Mouse (Mus musculus): ENCODE measurements at regions not wholly inside any gene's neighbourhood (a gene's known extent, or its start where the extent isn't known, plus 50 kb on each side); places are given as distances from the start of the nearest gene placed in this dataset.

GRCm38 (mm10) chr17:84110945-84111344 lies 76.8 kb downstream of the Zfp36l2 start:
- 77% methylated on average over 9 of the region's 9 CpGs for WGBS
- Histone ChIP-seq H3K27me3 (replicated peaks; ENCODE audit: control insufficient read depth, insufficient read depth, low read length) (no peaks in the 10 kb centered on the region), H3K9me3 (ENCODE audit: control insufficient read depth, low read length) (no peaks in the 10 kb centered on the region), H3K27ac (ENCODE audit: low read length) (0 out of 2 replicates have a peak overlapping the region, but pooled peaks have one; percentile 2), H3K9ac (ENCODE audit: low read depth, low read length) (no peak overlapping the region; the same call in 1 of the 2 replicates), H3K36me3 (ENCODE audit: control insufficient read depth, insufficient read depth, low read length) (no peaks in the 10 kb centered on the region), H3K4me3 (ENCODE audit: low read length) (no peak overlapping the region), H3K4me2 (ENCODE audit: low read depth, low read length) (no peak overlapping the region), H3K4me1 (ENCODE audit: control insufficient read depth, insufficient read depth, low read length) (peaks cover 20% of the 10 kb centered on the region)
- ATAC-seq, result no peak

- H3K9me3 ChIP-seq (ENCODE audit: control insufficient read depth, low read length), result no peaks in the 10 kb centered on the region
- ATAC-seq, result no peak
- H3K27ac ChIP-seq (ENCODE audit: low read length), result no peak overlapping the region
- peaks cover 18% of the 10 kb centered on the region for H3K4me1 ChIP-seq (ENCODE audit: control insufficient read depth, insufficient read depth, low read length)
- WGBS, result 65% methylated on average over 9 of the region's 9 CpGs
- H3K36me3 ChIP-seq (ENCODE audit: control insufficient read depth, insufficient read depth, low read length), result no peaks in the 10 kb centered on the region
- H3K4me3 ChIP-seq (ENCODE audit: low read length), result no peak overlapping the region
- H3K4me2 ChIP-seq (ENCODE audit: low read depth, low read length), result no peak overlapping the region
- H3K27me3 ChIP-seq (replicated peaks; ENCODE audit: control insufficient read depth, insufficient read depth, low read length), result no peaks in the 10 kb centered on the region
- H3K9ac ChIP-seq (ENCODE audit: low read depth, low read length), result no peak overlapping the region
Measured at GRCm38 (mm10) chr17:84110000-84110695, 77.6 kb downstream of the Zfp36l2 start.

GRCm38 (mm10) chr17:84107946-84108686 lies 79.6 kb downstream of the Zfp36l2 start:
- Histone ChIP-seq H3K4me2 (ENCODE audit: low read depth, low read length) (no peak overlapping the region), H3K4me3 (ENCODE audit: low read length) (no peak overlapping the region), H3K27me3 (replicated peaks; ENCODE audit: control insufficient read depth, insufficient read depth, low read length) (no peaks in the 10 kb centered on the region), H3K36me3 (ENCODE audit: control insufficient read depth, insufficient read depth, low read length) (no peaks in the 10 kb centered on the region), H3K4me1 (ENCODE audit: control insufficient read depth, insufficient read depth, low read length) (peaks cover 16% of the 10 kb centered on the region), H3K27ac (ENCODE audit: low read length) (peak overlapping the region; percentile 28; the same call in 1 of the 2 replicates), H3K9me3 (ENCODE audit: control insufficient read depth, low read length) (no peaks in the 10 kb centered on the region), H3K9ac (ENCODE audit: low read depth, low read length) (no peak overlapping the region; the same call in 1 of the 2 replicates)
- no peak for ATAC-seq
- 82% methylated on average over 8 of the region's 8 CpGs for WGBS

- WGBS, result 83% methylated on average over 3 of the region's 3 CpGs
- no peak overlapping the region for H3K4me2 ChIP-seq (ENCODE audit: low read depth, low read length)
- no peak overlapping the region for H3K9ac ChIP-seq (ENCODE audit: low read depth, low read length)
- H3K4me3 ChIP-seq (ENCODE audit: low read length), result no peak overlapping the region
- no peaks in the 10 kb centered on the region for H3K27me3 ChIP-seq (replicated peaks; ENCODE audit: control insufficient read depth, insufficient read depth, low read length)
- no peak for ATAC-seq
- H3K27ac ChIP-seq (ENCODE audit: low read length), result no peak overlapping the region
- no peaks in the 10 kb centered on the region for H3K36me3 ChIP-seq (ENCODE audit: control insufficient read depth, insufficient read depth, low read length)
- peaks cover 13% of the 10 kb centered on the region for H3K4me1 ChIP-seq (ENCODE audit: control insufficient read depth, insufficient read depth, low read length)
- H3K9me3 ChIP-seq (ENCODE audit: control insufficient read depth, low read length), result no peaks in the 10 kb centered on the region
Measured at GRCm38 (mm10) chr17:84107497-84107896, 80.2 kb downstream of the Zfp36l2 start.

GRCm38 (mm10) chr17:84104242-84104641 lies 83.5 kb downstream of the Zfp36l2 start:
- 0 out of 2 replicates have a peak, but pooled peaks have one; percentile 28 for ATAC-seq
- H3K27me3 ChIP-seq (replicated peaks; ENCODE audit: control insufficient read depth, insufficient read depth, low read length), result no peaks in the 10 kb centered on the region
- no peak overlapping the region for H3K9ac ChIP-seq (ENCODE audit: low read depth, low read length)
- no peak overlapping the region for H3K4me3 ChIP-seq (ENCODE audit: low read length)
- no peaks in the 10 kb centered on the region for H3K36me3 ChIP-seq (ENCODE audit: control insufficient read depth, insufficient read depth, low read length)
- H3K27ac ChIP-seq (ENCODE audit: low read length), result no peak overlapping the region
- H3K4me1 ChIP-seq (ENCODE audit: control insufficient read depth, insufficient read depth, low read length), result peaks cover 10% of the 10 kb centered on the region; the same call in 1 of the 2 replicates
- H3K4me2 ChIP-seq (ENCODE audit: low read depth, low read length), result no peak overlapping the region
- H3K9me3 ChIP-seq (ENCODE audit: control insufficient read depth, low read length), result no peaks in the 10 kb centered on the region
- WGBS, result 72% methylated on average over 7 of the region's 7 CpGs

GRCm38 (mm10) chr17:84103344-84103743 lies 84.4 kb downstream of the Zfp36l2 start:
- ATAC-seq, result no peak
- Histone ChIP-seq H3K27ac (ENCODE audit: low read length) (no peak overlapping the region), H3K36me3 (ENCODE audit: control insufficient read depth, insufficient read depth, low read length) (no peaks in the 10 kb centered on the region), H3K4me3 (ENCODE audit: low read length) (no peak overlapping the region), H3K4me2 (ENCODE audit: low read depth, low read length) (no peak overlapping the region), H3K4me1 (ENCODE audit: control insufficient read depth, insufficient read depth, low read length) (peaks cover 10% of the 10 kb centered on the region; the same call in 1 of the 2 replicates), H3K27me3 (replicated peaks; ENCODE audit: control insufficient read depth, insufficient read depth, low read length) (no peaks in the 10 kb centered on the region), H3K9me3 (ENCODE audit: control insufficient read depth, low read length) (no peaks in the 10 kb centered on the region), H3K9ac (ENCODE audit: low read depth, low read length) (no peak overlapping the region)
- WGBS, result 72% methylated on average over 7 of the region's 7 CpGs

- H3K27ac ChIP-seq (ENCODE audit: low read length), result no peak overlapping the region
- no peak overlapping the region for H3K4me2 ChIP-seq (ENCODE audit: low read depth, low read length)
- H3K4me1 ChIP-seq (ENCODE audit: control insufficient read depth, insufficient read depth, low read length), result peaks cover 19% of the 10 kb centered on the region
- 75% methylated on average over 1 of the region's 1 CpGs for WGBS
- no peaks in the 10 kb centered on the region for H3K36me3 ChIP-seq (ENCODE audit: control insufficient read depth, insufficient read depth, low read length)
- no peak overlapping the region for H3K9ac ChIP-seq (ENCODE audit: low read depth, low read length)
- no peak overlapping the region for H3K4me3 ChIP-seq (ENCODE audit: low read length)
- H3K27me3 ChIP-seq (replicated peaks; ENCODE audit: control insufficient read depth, insufficient read depth, low read length), result no peaks in the 10 kb centered on the region
- no peak for ATAC-seq
- H3K9me3 ChIP-seq (ENCODE audit: control insufficient read depth, low read length), result no peaks in the 10 kb centered on the region
Measured at GRCm38 (mm10) chr17:84101652-84102051, 86.1 kb downstream of the Zfp36l2 start.

GRCm38 (mm10) chr17:84100523-84100922 lies 87.2 kb downstream of the Zfp36l2 start:
- H3K9me3 ChIP-seq (ENCODE audit: control insufficient read depth, low read length), result no peaks in the 10 kb centered on the region
- H3K27ac ChIP-seq (ENCODE audit: low read length), result no peak overlapping the region
- H3K36me3 ChIP-seq (ENCODE audit: control insufficient read depth, insufficient read depth, low read length), result no peaks in the 10 kb centered on the region
- H3K4me1 ChIP-seq (ENCODE audit: control insufficient read depth, insufficient read depth, low read length), result peaks cover 26% of the 10 kb centered on the region
- no peak overlapping the region for H3K4me3 ChIP-seq (ENCODE audit: low read length)
- WGBS, result 47% methylated on average over 10 of the region's 10 CpGs
- no peak for ATAC-seq
- H3K27me3 ChIP-seq (replicated peaks; ENCODE audit: control insufficient read depth, insufficient read depth, low read length), result no peaks in the 10 kb centered on the region
- peak overlapping the region; percentile 10; the same call in 1 of the 2 replicates for H3K9ac ChIP-seq (ENCODE audit: low read depth, low read length)
- no peak overlapping the region for H3K4me2 ChIP-seq (ENCODE audit: low read depth, low read length)

- Histone ChIP-seq H3K9me3 (ENCODE audit: control insufficient read depth, low read length) (no peaks in the 10 kb centered on the region), H3K4me2 (ENCODE audit: low read depth, low read length) (no peak overlapping the region), H3K9ac (ENCODE audit: low read depth, low read length) (no peak overlapping the region), H3K27me3 (replicated peaks; ENCODE audit: control insufficient read depth, insufficient read depth, low read length) (no peaks in the 10 kb centered on the region), H3K4me3 (ENCODE audit: low read length) (no peak overlapping the region), H3K4me1 (ENCODE audit: control insufficient read depth, insufficient read depth, low read length) (peaks cover 26% of the 10 kb centered on the region), H3K36me3 (ENCODE audit: control insufficient read depth, insufficient read depth, low read length) (no peaks in the 10 kb centered on the region), H3K27ac (ENCODE audit: low read length) (no peak overlapping the region)
- no peak for ATAC-seq
- 79% methylated on average over 9 of the region's 9 CpGs for WGBS
Measured at GRCm38 (mm10) chr17:84099737-84100136, 88.0 kb downstream of the Zfp36l2 start.
